Mouse (Mus musculus) neural tube, embryonic 11.5 days (tissue): ENCODE measurements around the gene Adgrb3. TPM values are rescaled to one million over a fixed set of nuclear protein-coding genes. Genes with fewer than 3 reads are reported as not detected.
"Not testable (repeated sequence)": the region's sequence is repeated elsewhere in the genome, so short reads cannot be mapped to it uniquely, and the experiment has no call there.

Experiments
- ATAC-seq: fragments of 200-750 bp; cut with Nextera tagmentation; 2 replicates; pipeline ENCODE4 v1.8.0; 2017; ENCODE audit warnings: moderate number of reproducible peaks, mild to moderate bottlenecking, moderate TSS enrichment, moderate library complexity; ENCODE audit not compliant: insufficient read depth, low FRiP score, low TSS enrichment
- DNase-seq: peaks from one replicate; pipeline ENCODE4 v3.0.0-alpha.2; 2015; ENCODE audit warnings: low spot score
- H3K27ac ChIP-seq: fragments of 300-500 bp; sonication (generic); 2 replicates; pipeline ENCODE4 v1.5.1; 2014; ENCODE audit warnings: low read depth, mild to moderate bottlenecking, low read length
- H3K27me3 ChIP-seq: fragments of 300-500 bp; sonication (generic); 2 replicates; pipeline ENCODE4 v1.6.1; 2014; ENCODE audit warnings: mild to moderate bottlenecking, low read length, mixed read lengths; ENCODE audit not compliant: control insufficient read depth, insufficient read depth
- H3K36me3 ChIP-seq: fragments of 300-500 bp; sonication (generic); 2 replicates; pipeline ENCODE4 v1.6.1; 2014; ENCODE audit warnings: mild to moderate bottlenecking, low read length, moderate library complexity, mixed read lengths; ENCODE audit not compliant: control insufficient read depth, insufficient read depth
- H3K4me1 ChIP-seq: fragments of 300-500 bp; sonication (generic); 2 replicates; pipeline ENCODE4 v1.6.1; 2014; ENCODE audit warnings: low read length, mixed read lengths; ENCODE audit not compliant: control insufficient read depth, insufficient read depth
- H3K4me2 ChIP-seq: fragments of 300-500 bp; sonication (generic); 2 replicates; pipeline ENCODE4 v1.6.1; 2014; ENCODE audit warnings: low read depth, mild to moderate bottlenecking, moderate library complexity
- H3K4me3 ChIP-seq: fragments of 300-500 bp; sonication (generic); 2 replicates; pipeline ENCODE4 v1.5.1; 2014; ENCODE audit warnings: low read depth, low read length
- H3K9ac ChIP-seq: fragments of 300-500 bp; sonication (generic); 2 replicates; pipeline ENCODE4 v1.6.1; 2014; ENCODE audit warnings: mild to moderate bottlenecking, low read length
- H3K9me3 ChIP-seq: fragments of 300-500 bp; sonication (generic); 2 replicates; pipeline ENCODE4 v1.6.1; 2016; ENCODE audit warnings: low read length; ENCODE audit not compliant: control insufficient read depth
- WGBS: fragments of 180-500 bp; shearing (Covaris S2); extraction: QIAGEN DNeasy Blood & Tissue Kit; methylation state at CpG from one replicate; pipeline ENCODE4 v1.1.7; 2014; 5-methylcytosine and 5-hydroxymethylcytosine counted together
- polyA plus RNA-seq: library from polyadenylated mRNA; unstranded; fragments of >200 nt; fragmentation: Nextera tagmentation; extraction: Ambion mirVana; gene quantifications from 2 replicates; pipeline ENCODE4 v1.2.1, GENCODE M21; 2014

Adgrb3 gene
- polyA plus RNA-seq, 1 experiment from 2014 or later = 12.1 TPM

GRCm38 (mm10) chr1:25471612-25472011 is 357.9 kb downstream of the Adgrb3 start:
- not testable (repeated sequence) for H3K9ac ChIP-seq, H3K4me3 ChIP-seq, H3K36me3 ChIP-seq, DNase-seq, H3K27me3 ChIP-seq, H3K4me1 ChIP-seq, H3K27ac ChIP-seq, H3K4me2 ChIP-seq, H3K9me3 ChIP-seq, ATAC-seq
- WGBS = 66% methylated on average over 2 of the region's 2 CpGs

- Histone ChIP-seq H3K9me3 (no peaks in the 10 kb centered on the region), H3K27ac (no peak overlapping the region), H3K4me1 (no peaks in the 10 kb centered on the region), H3K4me2 (no peak overlapping the region), H3K4me3 (no peak overlapping the region), H3K27me3 (no peaks in the 10 kb centered on the region), H3K9ac (no peak overlapping the region), H3K36me3 (no peaks in the 10 kb centered on the region)
- DNase-seq = no peak
- 46% methylated on average over 1 of the region's 1 CpGs for WGBS
- no peak for ATAC-seq
Measured at GRCm38 (mm10) chr1:25462612-25463011, 366.9 kb downstream of the Adgrb3 start.

DNA sequence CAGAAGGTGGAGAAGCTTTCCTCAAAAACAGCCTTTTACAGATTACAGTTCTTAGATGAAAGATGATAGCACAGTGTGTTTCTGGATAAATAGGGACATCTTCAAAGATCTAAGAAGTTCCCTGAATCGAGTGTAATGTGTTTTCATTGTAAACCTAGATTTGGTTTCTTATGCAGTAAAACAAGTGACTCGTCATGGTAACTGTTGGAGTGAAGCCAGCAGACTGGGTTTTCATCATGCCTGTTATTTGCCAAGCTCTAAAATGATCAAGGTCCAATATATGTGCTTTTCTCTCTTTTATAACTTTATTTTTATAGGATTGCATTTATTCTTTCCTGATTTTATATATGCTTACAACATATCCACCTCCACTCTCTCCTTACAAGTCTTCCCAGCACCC is 394.0 kb downstream of the Adgrb3 start:
- Histone ChIP-seq H3K4me1 (no peaks in the 10 kb centered on the region), H3K27ac (no peak overlapping the region), H3K9ac (no peak overlapping the region), H3K4me2 (no peak overlapping the region), H3K9me3 (no peaks in the 10 kb centered on the region), H3K4me3 (no peak overlapping the region), H3K36me3 (no peaks in the 10 kb centered on the region), H3K27me3 (no peaks in the 10 kb centered on the region)
- ATAC-seq (no peak), DNase-seq (no peak)
- WGBS = 80% methylated on average over 2 of the region's 2 CpGs

DNA sequence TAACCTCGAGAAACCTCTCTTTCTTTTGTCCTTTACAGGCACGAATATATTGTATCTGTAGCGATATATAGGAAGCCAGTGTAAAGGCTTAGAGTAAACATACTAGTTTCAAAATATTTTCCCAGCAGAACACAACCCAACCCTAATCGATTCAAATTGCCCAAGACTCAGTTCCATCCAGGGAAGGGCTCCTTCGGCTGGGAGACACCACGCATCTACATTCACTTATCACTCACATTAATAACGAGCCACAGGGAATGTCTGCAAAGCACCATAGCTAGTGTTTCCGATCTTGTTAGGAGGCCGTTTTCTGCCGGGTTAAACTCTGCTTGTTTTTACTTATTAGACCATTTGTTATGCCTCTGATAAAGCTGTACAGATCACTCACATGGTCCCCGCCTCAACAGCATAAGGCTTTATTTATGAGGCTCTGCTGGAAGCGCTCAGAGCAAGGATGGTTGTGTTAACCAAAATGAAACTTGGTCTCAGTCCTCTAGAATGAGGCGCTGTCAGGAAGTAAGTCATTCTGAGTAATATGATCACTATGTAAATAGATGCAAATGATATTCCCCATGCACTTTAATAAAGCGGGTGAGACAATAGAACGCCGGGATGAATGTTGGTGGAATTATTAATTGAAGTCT is 399.2 kb downstream of the Adgrb3 start:
- DNase-seq (no peak), ATAC-seq (no peak)
- H3K9me3 ChIP-seq = no peaks in the 10 kb centered on the region
- no peaks in the 10 kb centered on the region for H3K27me3 ChIP-seq
- H3K27ac ChIP-seq = no peak overlapping the region
- H3K4me3 ChIP-seq = no peak overlapping the region
- no peak overlapping the region for H3K9ac ChIP-seq
- WGBS = 76% methylated on average over 16 of the region's 16 CpGs
- no peaks in the 10 kb centered on the region for H3K36me3 ChIP-seq
- no peak overlapping the region for H3K4me2 ChIP-seq
- no peaks in the 10 kb centered on the region for H3K4me1 ChIP-seq

- no peak for ATAC-seq
- Histone ChIP-seq H3K4me3 (no peak overlapping the region), H3K4me1 (no peaks in the 10 kb centered on the region), H3K36me3 (no peaks in the 10 kb centered on the region), H3K4me2 (no peak overlapping the region), H3K9ac (no peak overlapping the region), H3K27me3 (no peaks in the 10 kb centered on the region), H3K9me3 (no peaks in the 10 kb centered on the region), H3K27ac (no peak overlapping the region)
- no peak for DNase-seq
- WGBS = 92% methylated on average over 2 of the region's 2 CpGs
Measured at GRCm38 (mm10) chr1:25420701-25421100, 408.8 kb downstream of the Adgrb3 start.

- Histone ChIP-seq H3K4me1 (no peaks in the 10 kb centered on the region), H3K27ac (no peak overlapping the region), H3K4me2 (no peak overlapping the region), H3K36me3 (no peaks in the 10 kb centered on the region), H3K27me3 (no peaks in the 10 kb centered on the region), H3K9ac (no peak overlapping the region), H3K4me3 (no peak overlapping the region), H3K9me3 (no peaks in the 10 kb centered on the region)
- ATAC-seq (no peak), DNase-seq (no peak)
Measured at GRCm38 (mm10) chr1:25419378-25419777, 410.1 kb downstream of the Adgrb3 start.

GRCm38 (mm10) chr1:25415084-25415483 is 414.4 kb downstream of the Adgrb3 start:
- WGBS = 82% methylated on average over 2 of the region's 2 CpGs
- ATAC-seq = no peak

GRCm38 (mm10) chr1:25364186-25364585 is 465.3 kb downstream of the Adgrb3 start:
- Histone ChIP-seq H3K4me3 (no peak overlapping the region), H3K27me3 (no peaks in the 10 kb centered on the region), H3K4me2 (no peak overlapping the region), H3K4me1 (no peaks in the 10 kb centered on the region), H3K9me3 (no peaks in the 10 kb centered on the region), H3K36me3 (no peaks in the 10 kb centered on the region), H3K9ac (no peak overlapping the region), H3K27ac (no peak overlapping the region)
- WGBS = 90% methylated on average over 2 of the region's 2 CpGs
- ATAC-seq (no peak), DNase-seq (no peak)

More at GRCm38 (mm10) chr1:25415084-25415483, 414.4 kb downstream of the Adgrb3 start:
- Histone ChIP-seq H3K9ac (no peak overlapping the region), H3K9me3 (no peaks in the 10 kb centered on the region), H3K4me1 (no peaks in the 10 kb centered on the region), H3K27me3 (no peaks in the 10 kb centered on the region), H3K36me3 (no peaks in the 10 kb centered on the region), H3K27ac (no peak overlapping the region), H3K4me2 (no peak overlapping the region), H3K4me3 (no peak overlapping the region)
- DNase-seq = no peak

DNA sequence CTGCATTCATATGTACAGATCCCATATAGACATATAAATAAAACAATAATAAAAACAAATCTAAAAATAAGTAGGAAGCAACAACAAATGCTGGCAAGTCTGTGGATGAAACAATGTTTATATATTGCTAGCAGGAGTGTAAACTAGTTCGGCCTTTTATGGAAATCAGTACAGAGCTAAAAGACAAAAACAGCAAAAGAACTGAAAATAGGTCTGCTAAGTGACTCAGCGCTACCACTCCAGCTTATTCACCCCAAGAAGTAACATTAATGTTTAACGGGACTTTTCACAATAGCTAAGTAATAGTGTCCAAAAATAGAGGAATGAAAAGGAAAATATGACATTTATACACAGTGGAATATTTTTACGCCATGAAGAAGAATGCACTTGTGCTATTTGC is 471.0 kb downstream of the Adgrb3 start:
- Histone ChIP-seq H3K9ac (no peak overlapping the region), H3K27ac (no peak overlapping the region), H3K4me2 (no peak overlapping the region), H3K4me1 (no peaks in the 10 kb centered on the region), H3K9me3 (no peaks in the 10 kb centered on the region), H3K27me3 (no peaks in the 10 kb centered on the region), H3K36me3 (no peaks in the 10 kb centered on the region), H3K4me3 (no peak overlapping the region)
- DNase-seq (no peak), ATAC-seq (no peak)
- 93% methylated on average over 4 of the region's 4 CpGs for WGBS
